Mouse (Mus musculus) embryonic facial prominence, embryonic 13.5 days (tissue): ENCODE measurements at regions not wholly inside any gene's neighbourhood (a gene's known extent, or its start where the extent isn't known, plus 50 kb on each side); places are given as distances from the start of the nearest gene placed in this dataset.
"Not testable (repeated sequence)": the region's sequence is repeated elsewhere in the genome, so short reads cannot be mapped to it uniquely, and the experiment has no call there.

Experiments used
- ATAC-seq: fragments of 200-750 bp; cut with Nextera tagmentation; 2 replicates; pipeline ENCODE4 v1.8.0; 2017; ENCODE audit warnings: low read depth; ENCODE audit not compliant: insufficient number of reproducible peaks, insufficient read depth, low FRiP score, low TSS enrichment
- H3K27ac ChIP-seq: fragments of 300-500 bp; sonication (generic); 2 replicates; pipeline ENCODE4 v1.5.1; 2015; ENCODE audit warnings: moderate library complexity, mild to moderate bottlenecking, inconsistent platforms
- H3K27me3 ChIP-seq: fragments of 300-500 bp; sonication (generic); 2 replicates; pipeline ENCODE4 v1.6.1; 2015; ENCODE audit warnings: mild to moderate bottlenecking, inconsistent platforms
- H3K36me3 ChIP-seq: fragments of 300-500 bp; sonication (generic); 2 replicates; pipeline ENCODE4 v1.6.1; 2015; ENCODE audit warnings: mild to moderate bottlenecking, inconsistent platforms
- H3K4me1 ChIP-seq: fragments of 300-500 bp; sonication (generic); 2 replicates; pipeline ENCODE4 v1.6.1; 2015; ENCODE audit warnings: inconsistent platforms
- H3K4me2 ChIP-seq: fragments of 300-500 bp; sonication (generic); 2 replicates; pipeline ENCODE4 v1.6.1; 2015; ENCODE audit warnings: moderate library complexity, mild to moderate bottlenecking, inconsistent platforms
- H3K4me3 ChIP-seq: fragments of 300-500 bp; sonication (generic); 2 replicates; pipeline ENCODE4 v1.5.1; 2015; ENCODE audit warnings: mild to moderate bottlenecking, inconsistent platforms
- H3K9ac ChIP-seq: fragments of 300-500 bp; sonication (generic); 2 replicates; pipeline ENCODE4 v1.6.1; 2015; ENCODE audit warnings: mild to moderate bottlenecking, inconsistent platforms
- H3K9me3 ChIP-seq: fragments of 300-500 bp; sonication (generic); 2 replicates; pipeline ENCODE4 v1.6.1; 2016; ENCODE audit warnings: inconsistent platforms
- WGBS: fragments of 180-500 bp; shearing (Covaris S2); methylation state at CpG from one replicate; pipeline ENCODE4 v1.1.7; 2015; ENCODE audit warnings: mixed read lengths; 5-methylcytosine and 5-hydroxymethylcytosine counted together

DNA sequence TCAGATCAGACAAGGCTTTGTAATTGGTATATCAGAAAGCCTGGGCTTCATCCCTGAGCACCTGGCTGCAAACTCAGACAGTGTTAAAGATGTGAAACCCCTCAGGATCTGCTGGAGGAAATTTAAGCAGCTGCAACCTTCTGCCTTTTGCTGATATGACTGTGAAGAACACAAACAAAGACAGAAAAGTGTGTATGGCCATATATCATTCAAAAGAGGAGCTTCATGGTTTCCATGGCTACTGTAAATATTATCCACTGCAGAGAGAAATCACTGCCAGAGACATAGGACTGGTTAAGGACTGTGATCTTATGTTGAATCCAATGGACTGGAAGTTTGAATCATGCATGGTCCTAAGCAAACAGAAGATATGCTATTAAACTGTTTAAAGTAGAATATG lies 402.6 kb upstream of the Ercc4 start:
- Histone ChIP-seq H3K4me3 (no peak overlapping the region), H3K27me3 (no peaks in the 10 kb centered on the region), H3K9ac (no peak overlapping the region), H3K9me3 (no peaks in the 10 kb centered on the region), H3K4me1 (no peaks in the 10 kb centered on the region), H3K4me2 (no peak overlapping the region), H3K27ac (no peak overlapping the region), H3K36me3 (no peaks in the 10 kb centered on the region)
- no peak for ATAC-seq

DNA sequence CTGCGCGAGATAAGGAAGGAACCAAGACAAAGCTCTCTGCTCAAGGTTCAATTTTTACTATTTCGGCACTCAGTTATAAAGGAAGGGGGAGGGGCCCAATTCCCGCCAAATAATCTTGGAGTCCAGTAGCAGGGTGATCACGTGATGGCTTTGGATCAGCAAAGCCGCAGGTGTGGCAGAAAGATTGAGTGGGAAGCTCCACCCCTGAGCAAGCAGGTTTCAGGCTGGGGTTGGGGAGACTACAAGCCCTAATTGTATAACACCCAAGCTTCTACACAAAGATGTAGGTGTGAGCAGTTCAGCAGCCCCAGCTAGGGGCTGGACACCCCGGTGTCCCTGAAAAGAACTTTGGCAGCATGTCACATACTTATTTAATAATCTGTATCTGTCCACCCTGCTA lies 388.1 kb upstream of the Ercc4 start:
- not testable (repeated sequence) for H3K4me1 ChIP-seq, H3K4me2 ChIP-seq, ATAC-seq, H3K4me3 ChIP-seq, H3K9me3 ChIP-seq, H3K27me3 ChIP-seq, H3K27ac ChIP-seq, H3K36me3 ChIP-seq, H3K9ac ChIP-seq
- 85% methylated on average over 6 of the region's 7 CpGs for WGBS

DNA sequence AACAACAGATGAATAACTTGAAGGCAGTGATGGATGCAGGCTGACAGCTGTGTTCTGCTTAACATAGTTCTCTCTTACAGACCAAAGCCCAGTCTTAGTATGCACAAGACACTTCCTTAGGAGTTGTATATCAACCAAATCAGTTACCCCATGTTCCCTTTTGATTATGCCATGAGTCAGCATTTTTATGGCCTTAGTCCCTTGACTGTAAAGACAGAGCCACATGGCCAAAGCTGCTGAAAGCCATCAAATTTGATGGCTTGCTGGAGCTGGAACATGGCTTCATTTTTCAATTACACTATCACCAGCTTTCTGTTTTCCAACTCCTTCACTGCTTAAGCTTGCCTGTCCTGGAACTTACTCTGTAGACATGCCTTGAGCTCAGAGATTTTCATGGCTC lies 383.4 kb upstream of the Ercc4 start:
- Histone ChIP-seq H3K4me3 (no peak overlapping the region), H3K36me3 (no peaks in the 10 kb centered on the region), H3K9me3 (no peaks in the 10 kb centered on the region), H3K27ac (no peak overlapping the region), H3K9ac (no peak overlapping the region), H3K27me3 (no peaks in the 10 kb centered on the region), H3K4me2 (no peak overlapping the region), H3K4me1 (no peaks in the 10 kb centered on the region)
- ATAC-seq: no peak

DNA sequence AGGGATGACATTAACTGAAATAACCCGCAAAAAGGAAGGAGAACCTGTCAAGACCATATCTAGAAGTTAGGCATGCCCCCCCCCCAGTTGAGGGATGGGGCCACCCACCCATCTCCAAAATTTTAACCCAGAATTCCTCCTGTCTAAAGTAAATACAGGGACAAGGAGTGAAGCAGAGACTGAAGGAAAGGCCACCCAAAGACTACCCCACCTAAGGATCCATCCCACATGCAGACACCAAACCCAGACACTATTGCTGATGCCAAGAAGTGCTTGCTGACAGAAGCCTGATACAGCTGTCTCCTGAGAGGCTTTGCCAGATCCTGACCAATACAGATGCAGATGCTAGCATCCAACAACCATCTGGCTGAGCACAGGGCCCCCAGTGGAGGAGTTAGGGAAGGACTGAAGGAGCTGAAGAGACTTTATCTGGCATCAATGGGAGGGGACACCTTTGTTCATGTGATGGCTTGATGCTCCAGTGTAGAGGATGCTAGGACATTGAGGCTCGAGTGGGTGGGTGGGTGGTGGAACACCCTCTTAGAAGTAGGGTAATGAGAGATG lies 379.2 kb upstream of the Ercc4 start:
- 82% methylated on average over 2 of the region's 2 CpGs for WGBS
- H3K9ac ChIP-seq, ATAC-seq, H3K27me3 ChIP-seq, H3K27ac ChIP-seq, H3K9me3 ChIP-seq, H3K4me3 ChIP-seq, H3K4me2 ChIP-seq, H3K36me3 ChIP-seq, H3K4me1 ChIP-seq: not testable (repeated sequence)

DNA sequence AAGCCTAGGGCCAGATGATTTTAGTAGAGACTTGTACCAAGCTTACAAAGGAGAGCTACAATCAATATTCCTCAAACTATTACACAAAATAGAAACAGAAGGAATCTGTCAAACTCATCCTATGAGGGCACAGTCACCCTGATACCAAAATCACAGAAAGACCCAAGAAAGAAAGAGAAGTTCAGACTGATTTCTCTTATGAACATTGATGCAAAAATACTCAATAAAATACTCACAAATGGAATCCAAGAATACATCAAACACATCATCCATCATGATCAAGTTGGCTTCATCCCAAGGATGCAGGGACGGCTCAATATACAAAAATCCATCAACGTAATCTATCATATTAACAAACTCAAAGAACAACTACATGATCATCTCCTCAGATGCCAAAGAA lies 377.9 kb upstream of the Ercc4 start:
- Histone ChIP-seq H3K4me1 (no peaks in the 10 kb centered on the region), H3K4me3 (no peak overlapping the region), H3K4me2 (no peak overlapping the region), H3K27me3 (no peaks in the 10 kb centered on the region), H3K9ac (no peak overlapping the region), H3K9me3 (no peaks in the 10 kb centered on the region), H3K36me3 (no peaks in the 10 kb centered on the region), H3K27ac (no peak overlapping the region)
- 92% methylated on average over 2 of the region's 2 CpGs for WGBS
- ATAC-seq: no peak

DNA sequence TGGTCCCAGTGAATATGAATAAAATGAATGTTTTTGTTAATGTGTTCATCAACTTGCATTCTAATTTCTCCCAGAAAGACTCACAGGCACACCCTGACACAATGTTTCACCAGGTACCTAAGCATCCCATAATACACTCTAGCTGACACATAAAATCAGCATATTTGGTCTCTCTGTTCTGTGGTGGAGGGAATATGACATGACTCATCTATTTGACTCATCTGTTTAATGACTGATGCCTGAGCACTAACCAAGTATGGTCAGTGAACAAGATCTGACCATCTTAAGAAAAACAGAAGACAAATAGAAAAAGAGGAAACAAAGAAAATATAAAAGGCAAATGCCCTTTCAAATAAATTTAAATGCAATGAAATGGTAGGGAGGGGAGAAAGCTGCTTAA lies 367.0 kb upstream of the Ercc4 start:
- H3K9ac ChIP-seq: no peak overlapping the region
- H3K4me1 ChIP-seq: no peaks in the 10 kb centered on the region
- no peak overlapping the region for H3K4me2 ChIP-seq
- no peaks in the 10 kb centered on the region for H3K36me3 ChIP-seq
- ATAC-seq: no peak
- H3K27ac ChIP-seq: no peak overlapping the region
- H3K9me3 ChIP-seq: no peaks in the 10 kb centered on the region
- no peak overlapping the region for H3K4me3 ChIP-seq
- H3K27me3 ChIP-seq: no peaks in the 10 kb centered on the region

DNA sequence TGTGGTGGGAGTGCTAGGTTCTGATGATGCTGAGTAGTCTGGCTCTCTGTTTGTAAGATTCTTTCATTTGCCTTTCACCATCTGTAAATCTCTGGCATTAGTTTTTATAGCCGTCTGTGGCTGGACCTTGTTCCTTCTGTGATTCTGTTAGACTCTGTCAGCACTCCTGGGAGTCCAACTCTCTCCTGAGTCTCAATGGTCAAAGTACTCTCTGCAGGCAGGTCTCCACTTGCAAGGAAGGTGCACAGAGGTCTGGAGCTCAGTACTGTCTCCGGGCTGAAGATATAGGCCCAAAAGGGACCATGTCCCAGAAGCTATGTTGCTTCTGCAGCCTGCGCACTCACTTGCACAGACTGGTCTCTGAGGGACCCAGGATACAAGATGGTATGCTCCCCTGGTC lies 356.3 kb upstream of the Ercc4 start:
- H3K36me3 ChIP-seq: no peaks in the 10 kb centered on the region
- H3K27me3 ChIP-seq: no peaks in the 10 kb centered on the region
- no peak overlapping the region for H3K9ac ChIP-seq
- H3K9me3 ChIP-seq: no peaks in the 10 kb centered on the region
- H3K4me1 ChIP-seq: no peaks in the 10 kb centered on the region
- no peak for ATAC-seq
- no peak overlapping the region for H3K4me3 ChIP-seq
- H3K4me2 ChIP-seq: no peak overlapping the region
- WGBS: 87% methylated on average over 3 of the region's 3 CpGs
- no peak overlapping the region for H3K27ac ChIP-seq

DNA sequence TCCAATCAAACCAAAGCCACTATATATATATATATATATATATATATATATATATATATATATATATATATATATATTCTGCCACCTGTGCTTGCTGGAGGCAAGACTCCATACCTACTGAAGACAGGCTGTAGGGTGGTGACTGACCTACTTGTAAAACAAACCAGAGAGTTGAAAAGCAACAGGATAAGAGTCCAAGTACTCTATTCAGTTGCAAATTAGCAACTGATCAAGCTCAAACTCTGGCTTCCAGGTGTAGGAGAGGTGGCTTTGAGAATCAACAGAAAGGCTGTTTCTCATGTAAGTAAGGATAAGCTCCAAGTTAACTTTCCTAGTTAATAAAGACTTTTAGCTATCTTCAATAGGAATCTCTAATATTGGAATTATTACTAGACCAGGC lies 355.1 kb upstream of the Ercc4 start:
- Histone ChIP-seq H3K9me3 (no peaks in the 10 kb centered on the region), H3K4me1 (no peaks in the 10 kb centered on the region), H3K36me3 (no peaks in the 10 kb centered on the region), H3K4me3 (no peak overlapping the region), H3K27ac (no peak overlapping the region), H3K4me2 (no peak overlapping the region), H3K27me3 (no peaks in the 10 kb centered on the region), H3K9ac (no peak overlapping the region)
- ATAC-seq: no peak

DNA sequence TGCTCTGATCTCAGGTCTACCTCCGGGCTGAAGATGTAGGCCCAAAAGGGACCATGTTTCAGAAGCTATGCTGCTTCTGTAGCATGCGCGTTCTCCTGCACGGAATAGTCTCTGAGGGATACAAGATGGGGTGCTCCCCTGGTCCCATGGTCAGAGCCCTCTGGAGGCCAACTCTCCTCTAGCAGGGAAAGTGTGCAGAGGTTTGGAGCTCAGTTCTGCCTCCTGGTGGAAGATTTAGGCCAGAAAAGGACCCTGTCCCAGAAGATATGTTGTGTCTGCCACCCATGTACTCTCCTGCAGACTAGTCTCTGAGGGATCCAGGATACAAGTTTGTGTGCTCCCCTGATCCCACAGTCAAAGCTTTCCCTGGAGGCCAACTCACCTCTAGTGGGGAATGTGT lies 350.9 kb upstream of the Ercc4 start:
- Histone ChIP-seq H3K4me1 (no peaks in the 10 kb centered on the region), H3K9me3 (no peaks in the 10 kb centered on the region), H3K27ac (no peak overlapping the region), H3K4me3 (no peak overlapping the region), H3K4me2 (no peak overlapping the region), H3K9ac (no peak overlapping the region), H3K36me3 (no peaks in the 10 kb centered on the region), H3K27me3 (no peaks in the 10 kb centered on the region)
- no peak for ATAC-seq
- WGBS: 83% methylated on average over 4 of the region's 4 CpGs

DNA sequence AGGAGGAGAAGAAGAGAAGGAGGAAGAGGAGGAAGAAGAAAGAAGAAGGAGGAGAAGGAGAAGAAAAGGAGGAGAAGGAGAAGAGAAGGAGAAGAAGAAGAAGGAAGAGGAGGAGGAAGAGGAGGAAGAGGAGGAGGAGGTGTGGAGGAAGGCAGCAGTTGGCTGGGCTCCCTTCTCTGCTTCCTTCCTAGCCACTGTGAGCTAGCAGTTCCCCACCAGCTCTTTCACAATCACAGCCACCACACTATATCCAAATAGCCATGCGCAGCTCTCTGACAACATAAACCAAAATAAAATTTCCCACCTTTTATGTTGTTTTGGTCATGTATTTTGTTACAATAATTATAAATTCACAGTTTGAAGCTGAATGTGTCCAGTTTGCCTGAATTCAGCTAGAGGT lies 345.3 kb upstream of the Ercc4 start:
- WGBS: 100% methylated on average over 1 of the region's 1 CpGs
- Histone ChIP-seq H3K9me3 (no peaks in the 10 kb centered on the region), H3K36me3 (no peaks in the 10 kb centered on the region), H3K9ac (no peak overlapping the region), H3K27me3 (no peaks in the 10 kb centered on the region), H3K4me2 (no peak overlapping the region), H3K27ac (no peak overlapping the region), H3K4me1 (no peaks in the 10 kb centered on the region), H3K4me3 (no peak overlapping the region)
- no peak for ATAC-seq

DNA sequence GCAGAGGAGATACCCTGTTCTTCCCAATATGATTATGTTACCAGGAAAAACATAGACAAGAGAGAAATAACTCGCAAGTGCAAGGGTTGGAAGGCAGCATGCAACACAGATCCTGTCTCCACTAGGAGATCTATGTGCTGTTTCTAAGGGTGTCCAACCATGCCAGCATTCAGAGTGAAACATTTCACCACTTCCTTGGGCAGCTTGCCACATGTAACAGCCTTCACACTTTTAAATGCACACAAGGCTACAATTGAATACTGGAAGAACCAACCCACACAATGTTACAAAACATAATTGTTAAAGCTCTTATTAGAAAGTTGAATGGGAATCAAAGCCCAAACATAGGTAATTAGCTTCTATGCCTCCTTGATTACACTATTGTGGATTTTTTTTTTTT lies 344.9 kb upstream of the Ercc4 start:
- Histone ChIP-seq H3K4me1 (no peaks in the 10 kb centered on the region), H3K9ac (no peak overlapping the region), H3K27me3 (no peaks in the 10 kb centered on the region), H3K36me3 (no peaks in the 10 kb centered on the region), H3K4me2 (no peak overlapping the region), H3K9me3 (no peaks in the 10 kb centered on the region), H3K4me3 (no peak overlapping the region), H3K27ac (no peak overlapping the region)
- ATAC-seq: no peak
- WGBS: 87% methylated on average over 1 of the region's 1 CpGs

DNA sequence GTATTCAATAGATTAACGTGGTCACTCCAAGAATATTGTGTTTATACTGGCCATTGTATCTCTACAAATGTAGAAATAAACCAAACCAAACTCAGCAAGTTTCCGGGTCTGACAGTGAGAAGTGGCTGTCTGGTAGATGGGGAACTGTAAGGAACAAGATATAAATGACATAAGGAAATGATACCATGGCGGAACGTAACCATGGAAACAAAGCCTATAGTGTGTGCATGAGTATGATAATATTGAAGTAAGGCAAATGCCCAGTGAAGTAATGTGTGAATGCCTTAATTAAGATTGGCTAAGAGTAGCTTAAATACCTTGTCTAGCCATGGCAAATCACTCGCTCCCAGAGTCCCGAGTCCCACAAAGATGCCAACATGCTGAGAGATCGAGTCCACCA lies 342.6 kb upstream of the Ercc4 start:
- Histone ChIP-seq H3K4me1 (no peaks in the 10 kb centered on the region), H3K9me3 (peaks cover 6% of the 10 kb centered on the region), H3K27me3 (no peaks in the 10 kb centered on the region), H3K4me3 (no peak overlapping the region), H3K27ac (no peak overlapping the region), H3K9ac (no peak overlapping the region), H3K4me2 (no peak overlapping the region), H3K36me3 (no peaks in the 10 kb centered on the region)
- 88% methylated on average over 7 of the region's 7 CpGs for WGBS
- ATAC-seq: no peak

DNA sequence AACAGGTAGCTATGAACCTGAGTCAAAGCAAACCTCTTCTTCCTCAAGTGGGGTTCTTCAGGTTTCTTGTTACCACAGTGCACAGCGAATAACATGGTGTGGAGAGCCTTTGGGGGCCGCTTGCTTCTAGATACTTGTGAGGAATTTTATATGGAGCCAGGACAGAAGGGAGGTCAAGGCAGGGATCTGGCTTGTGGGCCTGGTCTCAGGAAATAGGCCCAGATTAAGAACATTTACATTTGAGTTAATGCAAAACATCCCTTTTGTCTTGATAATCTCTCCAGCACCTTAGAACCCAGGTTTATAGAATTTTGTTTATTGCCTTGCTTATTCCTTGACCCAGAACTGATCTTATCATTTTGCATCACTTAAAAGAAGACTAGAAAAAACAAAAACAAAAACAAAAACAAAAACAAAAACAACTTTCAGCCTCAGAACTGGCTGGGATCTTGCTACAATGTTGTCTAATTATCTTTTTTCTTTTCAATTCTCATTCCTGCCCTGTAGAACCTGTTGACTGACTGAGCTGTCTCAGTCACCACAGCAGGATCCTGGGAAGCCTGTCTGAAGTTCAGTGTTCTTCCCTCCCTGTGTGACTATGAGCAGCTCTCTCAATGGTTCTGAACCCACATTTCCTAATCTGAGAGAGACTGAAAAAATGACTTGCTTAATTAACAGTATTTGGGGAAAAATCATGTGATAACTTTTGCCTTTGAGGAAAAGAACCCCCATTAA lies 341.2 kb upstream of the Ercc4 start:
- Histone ChIP-seq H3K27ac (no peak overlapping the region), H3K4me1 (no peaks in the 10 kb centered on the region), H3K9me3 (peaks cover 6% of the 10 kb centered on the region), H3K27me3 (no peaks in the 10 kb centered on the region), H3K36me3 (no peaks in the 10 kb centered on the region), H3K9ac (no peak overlapping the region), H3K4me3 (no peak overlapping the region), H3K4me2 (no peak overlapping the region)
- 79% methylated on average over 2 of the region's 2 CpGs for WGBS
- ATAC-seq: no peak
